11 mouse cellular contexts compared by ENCODE assay signal in genomic region chr3:149217916-149218803, GRCm38 (mm10).
DNase-seq lines count a peak whose midpoint lies in the region; ATAC-seq and TF ChIP-seq lines count a peak whose summit lies in the region.
"Had no signal": no experiment of that assay in that cellular context is flagged by ENCODE, and none has a peak within 500 bp of the region (broad histone marks: within the 10 kb centered on the region; RNA-seq: fewer than 3 reads in every experiment).

No protein-coding gene starts in this region.

- no peak for TF ChIP-seq POLR2A in liver, adult 2 months (IDR thresholded peaks at IDR 0.05; ENCODE audit: extremely low read depth, insufficient read depth, low read length)
- no peak for TF ChIP-seq POLR2A in ES-Bruce4 (IDR thresholded peaks at IDR 0.05; ENCODE audit: insufficient read depth, low read length)

- no peak overlapping the region for H3K27ac ChIP-seq in heart, embryonic 10.5 days
- H3K27ac ChIP-seq in liver, adult 2 months (replicated peaks; ENCODE audit: insufficient read depth, low read depth, low read length), result no peak overlapping the region
- H3K27ac ChIP-seq in liver, embryonic 11.5 days (ENCODE audit: low read depth, low read length), result no peak overlapping the region
- H3K27ac ChIP-seq in ES-Bruce4 (ENCODE audit: insufficient read depth, low read length), result peak overlapping the region; percentile 98
- H3K27ac ChIP-seq: limb, embryonic 13.5 days had no signal

- TF ChIP-seq CTCF in liver, adult 2 months (IDR thresholded peaks at IDR 0.05; ENCODE audit: low read depth, low read length), result peak; percentile 36; the same call in 1 of the 2 replicates
- peak; percentile 14 for TF ChIP-seq CTCF in ES-Bruce4 (IDR thresholded peaks at IDR 0.05; ENCODE audit: low read depth, low read length)

- no peaks in the 10 kb centered on the region for H3K79me2 ChIP-seq in liver, adult 2 months (ENCODE audit: control insufficient read depth, insufficient read depth, low read length)

- peaks cover 16% of the 10 kb centered on the region; the same call in 1 of the 2 replicates for H3K4me1 ChIP-seq in heart, embryonic 10.5 days
- peaks cover 10% of the 10 kb centered on the region; the same call in 1 of the 2 replicates for H3K4me1 ChIP-seq in liver, adult 2 months (ENCODE audit: control insufficient read depth, insufficient read depth, low read length)
- 0 out of 2 replicates have a peak, but pooled peaks cover 6% of the 10 kb centered on the region for H3K4me1 ChIP-seq in liver, embryonic 11.5 days (replicated peaks; ENCODE audit: control insufficient read depth, insufficient read depth, low read length)
- H3K4me1 ChIP-seq in ES-Bruce4 (ENCODE audit: control insufficient read depth, insufficient read depth, low read length), result peaks cover 2% of the 10 kb centered on the region
- H3K4me1 ChIP-seq: megakaryocyte, embryonic 14.5 days had no signal

- H3K9me3 ChIP-seq in heart, embryonic 10.5 days, result no peaks in the 10 kb centered on the region
- H3K9me3 ChIP-seq in liver, embryonic 11.5 days (ENCODE audit: control insufficient read depth, low read length), result no peaks in the 10 kb centered on the region
- H3K9me3 ChIP-seq in ES-Bruce4 (replicated peaks; ENCODE audit: control insufficient read depth, insufficient read depth, low read length, poor library complexity, severe bottlenecking), result 0 out of 2 replicates have a peak, but pooled peaks cover 4% of the 10 kb centered on the region
- H3K9me3 ChIP-seq: limb, embryonic 13.5 days had no signal

- TF ChIP-seq EP300 in ES-Bruce4 (IDR thresholded peaks at IDR 0.05; ENCODE audit: insufficient read depth, low read depth, low read length), result no peak

- 89% methylated on average over 9 of the region's 9 CpGs for WGBS in heart, embryonic 10.5 days
- 86% methylated on average over 9 of the region's 9 CpGs for WGBS in liver, adult 2 months
- 79% methylated on average over 9 of the region's 9 CpGs for WGBS in liver, embryonic 11.5 days

- intact Hi-C loops in heart, postnatal 14 days (cut with DNase I), result no loop called here

- no peak overlapping the region for H3K9ac ChIP-seq in liver, adult 2 months (ENCODE audit: low read depth, low read length)
- H3K9ac ChIP-seq in liver, embryonic 11.5 days (ENCODE audit: low read depth, low read length), result no peak overlapping the region
- H3K9ac ChIP-seq in ES-Bruce4 (ENCODE audit: low read depth, poor library complexity, severe bottlenecking), result no peak overlapping the region
- H3K9ac ChIP-seq: limb, embryonic 13.5 days had no signal

- H3K4me3 ChIP-seq in heart, embryonic 10.5 days, result no peak overlapping the region
- no peak overlapping the region for H3K4me3 ChIP-seq in liver, adult 2 months (ENCODE audit: insufficient read depth, low read depth, low read length)
- no peak overlapping the region for H3K4me3 ChIP-seq in liver, embryonic 11.5 days (ENCODE audit: low read depth, low read length)
- H3K4me3 ChIP-seq in ES-Bruce4 (ENCODE audit: low read depth, low read length), result no peak overlapping the region
- H3K4me3 ChIP-seq: limb, embryonic 13.5 days; megakaryocyte, embryonic 14.5 days; myocyte had no signal

- no peak overlapping the region for H3K4me2 ChIP-seq in liver, embryonic 11.5 days
- H3K4me2 ChIP-seq: limb, embryonic 13.5 days had no signal

- H3K27me3 ChIP-seq in heart, embryonic 10.5 days (ENCODE audit: insufficient read depth, poor library complexity, severe bottlenecking), result no peaks in the 10 kb centered on the region
- no peaks in the 10 kb centered on the region for H3K27me3 ChIP-seq in liver, adult 2 months (ENCODE audit: control insufficient read depth, insufficient read depth, low read length)
- no peaks in the 10 kb centered on the region for H3K27me3 ChIP-seq in liver, embryonic 11.5 days (replicated peaks; ENCODE audit: control insufficient read depth, insufficient read depth, low read length)
- no peaks in the 10 kb centered on the region for H3K27me3 ChIP-seq in ES-Bruce4 (ENCODE audit: control insufficient read depth, insufficient read depth, low read length, poor library complexity, severe bottlenecking)
- H3K27me3 ChIP-seq: limb, embryonic 13.5 days; megakaryocyte, embryonic 14.5 days had no signal

- DNase-seq in heart, embryonic 10.5 days (ENCODE audit: low spot score), result peak; percentile 36
- DNase-seq in heart, postnatal 14 days, result no peak
- no peak for DNase-seq in liver, adult 2 months (ENCODE audit: extremely low read depth, low read depth, low spot score)
- DNase-seq in liver, embryonic 11.5 days (ENCODE audit: low spot score), result no peak
- DNase-seq in yolk sac, embryonic 10.5 days (ENCODE audit: low spot score), result no peak
- no peak for DNase-seq in thymus, postnatal 0 days (ENCODE audit: low spot score)

- no peak; the same call in 1 of the 2 replicates for ATAC-seq in liver, embryonic 11.5 days (replicated peaks; ENCODE audit: low FRiP score)
- ATAC-seq in common myeloid progenitor, adult 5-6 weeks (replicated peaks; ENCODE audit: low read depth, poor library complexity, severe bottlenecking), result peak; percentile 33

- no peaks in the 10 kb centered on the region for H3K36me3 ChIP-seq in heart, embryonic 10.5 days
- no peaks in the 10 kb centered on the region for H3K36me3 ChIP-seq in liver, adult 2 months (ENCODE audit: control insufficient read depth, insufficient read depth, low read length)
- H3K36me3 ChIP-seq in liver, embryonic 11.5 days (ENCODE audit: control insufficient read depth, insufficient read depth, low read length), result no peaks in the 10 kb centered on the region
- no peaks in the 10 kb centered on the region for H3K36me3 ChIP-seq in ES-Bruce4 (ENCODE audit: control insufficient read depth, insufficient read depth, low read length, poor library complexity, severe bottlenecking)
- H3K36me3 ChIP-seq: limb, embryonic 13.5 days had no signal
